Mouse (Mus musculus) spleen, adult 2 months (tissue): ENCODE measurements around the gene Adgre4. TPM values are rescaled to one million over a fixed set of nuclear protein-coding genes. Genes with fewer than 3 reads are reported as not detected.
A peak's percentile ranks its signal among the peaks of the same experiment; 100 is the strongest.

Experiments used
- DNase-seq, 2 experiments: peaks; one replicate each; pipeline versions ENCODE4 v3.0.0 to v3.0.0-alpha.2; 2012 to 2021; ENCODE audit warnings: low spot score in 2 of 2, low read depth in 1 of 2
- H3K27ac ChIP-seq: fragments of 200-500 bp; 2 replicates; pipeline ENCODE4 v1.5.1; 2012; ENCODE audit warnings: low read length, inconsistent platforms; ENCODE audit not compliant: insufficient read depth
- H3K27me3 ChIP-seq: fragments of 200-500 bp; 2 replicates; pipeline ENCODE4 v1.6.1; 2012; ENCODE audit warnings: mild to moderate bottlenecking, moderate library complexity, low read length, inconsistent platforms; ENCODE audit not compliant: control insufficient read depth, insufficient read depth
- H3K36me3 ChIP-seq: fragments of 200-500 bp; 2 replicates; pipeline ENCODE4 v1.6.1; 2012; ENCODE audit warnings: mild to moderate bottlenecking, low read length, inconsistent platforms; ENCODE audit not compliant: control insufficient read depth, insufficient read depth
- H3K4me1 ChIP-seq: fragments of 200-500 bp; 2 replicates; pipeline ENCODE4 v1.6.1; 2011; ENCODE audit warnings: inconsistent platforms; ENCODE audit not compliant: control insufficient read depth, insufficient read depth, insufficient read length
- H3K4me3 ChIP-seq: fragments of 200-500 bp; 2 replicates; pipeline ENCODE4 v1.5.1; 2011; ENCODE audit warnings: mild to moderate bottlenecking, inconsistent platforms; ENCODE audit not compliant: insufficient read depth, insufficient read length; ENCODE audit errors: extremely low read depth
- CTCF ChIP-seq: fragments of 200-500 bp; IDR thresholded peaks from 2 replicates; pipeline ENCODE4 v1.5.1; 2011; ENCODE audit warnings: mild to moderate bottlenecking, inconsistent platforms; ENCODE audit not compliant: insufficient read depth, insufficient read length, insufficient replicate concordance; ENCODE audit errors: extremely low read depth
- POLR2A ChIP-seq: fragments of 200-500 bp; IDR thresholded peaks from 2 replicates; pipeline ENCODE4 v1.6.1; 2011; ENCODE audit warnings: low read depth, low read length, inconsistent platforms
- WGBS: fragments of 180-500 bp; shearing (Covaris S2); methylation state at CpG from one replicate; pipeline ENCODE4 v1.1.7; 2018; 5-methylcytosine and 5-hydroxymethylcytosine counted together
- polyA plus RNA-seq: library from polyadenylated mRNA; depleted of rRNA; stranded (reverse); fragments of >200 nt; gene quantifications from 2 replicates; pipeline ENCODE4 v1.2.3, GENCODE M21; 2012; rRNA removed

Adgre4 gene
- 14.1 and 14.9 TPM in 2 replicates for polyA plus RNA-seq

GRCm38 (mm10) chr17:55749786-55750185 is at the start of gene Adgre4:
TSS of gene Adgre4 (plus strand) at chr17:55749984.
- Histone ChIP-seq H3K4me3 (no peak within 1 kb of the TSS; the same call in 1 of the 2 replicates), H3K27ac (no peak within 1 kb of the TSS), H3K27me3 (no peaks in the 10 kb centered on the region), H3K36me3 (no peaks in the 10 kb centered on the region), H3K4me1 (no peaks in the 10 kb centered on the region)
- TF ChIP-seq POLR2A (no peak), CTCF (no peak)
- WGBS, result 14% methylated on average over 2 of the region's 2 CpGs
- DNase-seq, result no peak

- Histone ChIP-seq H3K4me3 (no peak overlapping the region), H3K4me1 (no peaks in the 10 kb centered on the region), H3K27me3 (no peaks in the 10 kb centered on the region), H3K36me3 (peaks cover 11% of the 10 kb centered on the region), H3K27ac (no peak overlapping the region)
- WGBS, result 71% methylated on average over 3 of the region's 3 CpGs
- TF ChIP-seq CTCF (peak; percentile 41; the same call in 1 of the 2 replicates), POLR2A (no peak)
- peak; percentile 63 to 70 for DNase-seq
These were observed 47.5 kb upstream of the Adgre4 start for GRCm38 (mm10) chr17:55702161-55702820.

- 89% methylated on average over 5 of the region's 5 CpGs for WGBS
- H3K27ac ChIP-seq, result no peak overlapping the region
- DNase-seq, result no peak
- no peak overlapping the region for H3K4me3 ChIP-seq
- H3K27me3 ChIP-seq, result no peaks in the 10 kb centered on the region
- peaks cover 9% of the 10 kb centered on the region for H3K36me3 ChIP-seq
- no peaks in the 10 kb centered on the region for H3K4me1 ChIP-seq
- TF ChIP-seq CTCF (no peak), POLR2A (no peak)
These were observed 46.9 kb upstream of the Adgre4 start for GRCm38 (mm10) chr17:55702865-55703264.

- Histone ChIP-seq H3K27ac (peak within 1 kb of the TSS; percentile 69), H3K4me1 (no peaks in the 10 kb centered on the region), H3K27me3 (no peaks in the 10 kb centered on the region), H3K36me3 (peaks cover 4% of the 10 kb centered on the region; the same call in 1 of the 2 replicates), H3K4me3 (peak within 1 kb of the TSS; percentile 69)
- TF ChIP-seq POLR2A (peak; percentile 42; the same call in 1 of the 2 replicates), CTCF (no peak)
- under 1% methylated on average over 37 of the region's 37 CpGs for WGBS
- DNase-seq, result peak; percentile 80 to 94
These were observed 37.6 kb upstream of the Adgre4 start, which contains the start of gene Pot1b for GRCm38 (mm10) chr17:55711984-55712811. TSS of gene Pot1b (minus strand) at chr17:55712628.

- DNase-seq, result no peak
- H3K4me1 ChIP-seq, result no peaks in the 10 kb centered on the region
- WGBS, result 13% methylated on average over 1 of the region's 1 CpGs
- TF ChIP-seq CTCF (no peak), POLR2A (no peak)
- no peak overlapping the region for H3K27ac ChIP-seq
- no peak overlapping the region for H3K4me3 ChIP-seq
- H3K36me3 ChIP-seq, result no peaks in the 10 kb centered on the region
- no peaks in the 10 kb centered on the region for H3K27me3 ChIP-seq
These were observed 28.5 kb upstream of the Adgre4 start for GRCm38 (mm10) chr17:55721270-55721669.

GRCm38 (mm10) chr17:55722250-55722649 is 27.5 kb upstream of the Adgre4 start:
- peak overlapping the region; percentile 67 for H3K27ac ChIP-seq
- TF ChIP-seq POLR2A (no peak), CTCF (no peak)

More at GRCm38 (mm10) chr17:55722250-55722649, 27.5 kb upstream of the Adgre4 start:
- Histone ChIP-seq H3K27me3 (no peaks in the 10 kb centered on the region), H3K4me1 (no peaks in the 10 kb centered on the region), H3K4me3 (no peak overlapping the region), H3K36me3 (no peaks in the 10 kb centered on the region)
- WGBS, result 44% methylated on average over 2 of the region's 2 CpGs
- DNase-seq, result no peak
